Mouse (Mus musculus) spleen, adult 2 months (tissue): ENCODE measurements around the gene Numa1.

Experiments
- CTCF ChIP-seq: fragments of 200-500 bp; IDR thresholded peaks from 2 replicates; pipeline ENCODE4 v1.5.1; 2011; ENCODE audit warnings: mild to moderate bottlenecking, inconsistent platforms; ENCODE audit not compliant: insufficient read depth, insufficient read length, insufficient replicate concordance; ENCODE audit errors: extremely low read depth
- POLR2A ChIP-seq: fragments of 200-500 bp; IDR thresholded peaks from 2 replicates; pipeline ENCODE4 v1.6.1; 2011; ENCODE audit warnings: low read depth, low read length, inconsistent platforms

GRCm38 (mm10) chr7:102000296-102000695, 66.4 kb downstream of the Numa1 start:
- TF ChIP-seq CTCF: no peak
- no peak for TF ChIP-seq POLR2A
